In the genomic region with DNA sequence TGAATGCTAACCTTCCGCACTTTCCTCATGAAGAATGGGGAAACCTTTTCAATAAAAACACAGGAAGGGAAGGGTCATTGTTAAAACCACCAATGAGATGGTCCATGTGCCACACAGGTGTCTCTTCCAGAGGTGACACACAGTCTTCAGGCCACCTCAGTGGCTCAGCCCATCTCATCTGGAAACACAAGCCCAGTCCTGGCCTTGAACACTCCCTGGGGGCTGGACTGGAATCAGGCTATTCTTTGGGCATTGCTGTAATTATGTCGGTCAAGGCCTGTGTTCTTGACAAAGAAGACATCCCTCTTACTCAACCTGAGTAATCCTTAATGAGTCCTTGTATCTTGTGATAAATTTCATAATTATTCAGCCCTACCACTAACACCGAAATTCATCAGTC, we compare ENCODE assay signal across 17 mouse cellular contexts.
"Had no signal": no experiment of that assay in that cellular context is flagged by ENCODE, and none has a peak within 500 bp of the region (broad histone marks: within the 10 kb centered on the region; RNA-seq: fewer than 3 reads in every experiment).

No protein-coding gene starts in this region.

- H3K9me3 ChIP-seq: lung, embryonic 15.5 days; midbrain, embryonic 13.5 days; midbrain, embryonic 15.5 days; neural tube, embryonic 13.5 days; stomach, embryonic 15.5 days had no signal

- H3K9ac ChIP-seq: lung, embryonic 15.5 days; midbrain, embryonic 13.5 days; midbrain, embryonic 15.5 days; neural tube, embryonic 13.5 days; stomach, embryonic 15.5 days had no signal

- ATAC-seq: lung, postnatal 0 days; midbrain, embryonic 13.5 days; midbrain, embryonic 15.5 days had no signal

- H3K4me1 ChIP-seq: lung, embryonic 15.5 days; midbrain, embryonic 13.5 days; midbrain, embryonic 15.5 days; neural tube, embryonic 13.5 days; stomach, embryonic 15.5 days had no signal

- H3K27ac ChIP-seq: lung, embryonic 15.5 days; macrophage; midbrain, embryonic 13.5 days; midbrain, embryonic 15.5 days; neural tube, embryonic 13.5 days; stomach, embryonic 15.5 days; stomach, postnatal 0 days had no signal

- H3K4me3 ChIP-seq: lung, embryonic 15.5 days; megakaryocyte, embryonic 14.5 days; midbrain, embryonic 13.5 days; midbrain, embryonic 15.5 days; neural tube, embryonic 13.5 days; stomach, embryonic 15.5 days had no signal

- H3K4me2 ChIP-seq: lung, embryonic 15.5 days; midbrain, embryonic 11.5 days; midbrain, embryonic 13.5 days; midbrain, embryonic 15.5 days; neural tube, embryonic 13.5 days; stomach, embryonic 15.5 days had no signal

- H3K27me3 ChIP-seq: lung, embryonic 15.5 days; midbrain, embryonic 15.5 days; neural tube, embryonic 13.5 days; stomach, embryonic 15.5 days had no signal

- DNase-seq: lung, adult 2 months; lung, postnatal 14 days; lung, postnatal 36 days; right cerebral cortex, postnatal 14 days; thymus, adult 2 months; thymus, postnatal 25 days; thymus, postnatal 4 days had no signal

- H3K36me3 ChIP-seq: lung, embryonic 15.5 days; midbrain, embryonic 13.5 days; midbrain, embryonic 15.5 days; neural tube, embryonic 13.5 days; stomach, embryonic 15.5 days had no signal
